Mouse (Mus musculus) liver, adult 2 months (tissue): ENCODE data around the gene Wfdc3.

Experiments used
- CTCF ChIP-seq: fragments of 200-500 bp; IDR thresholded peaks from 2 replicates; pipeline ENCODE4 v1.5.1; 2011; ENCODE audit warnings: low read depth, low read length, control low read depth
- POLR2A ChIP-seq: fragments of 200-500 bp; IDR thresholded peaks from 2 replicates; pipeline ENCODE4 v1.6.1; 2011; ENCODE audit warnings: low read length, control low read depth; ENCODE audit not compliant: insufficient read depth; ENCODE audit errors: extremely low read depth

DNA sequence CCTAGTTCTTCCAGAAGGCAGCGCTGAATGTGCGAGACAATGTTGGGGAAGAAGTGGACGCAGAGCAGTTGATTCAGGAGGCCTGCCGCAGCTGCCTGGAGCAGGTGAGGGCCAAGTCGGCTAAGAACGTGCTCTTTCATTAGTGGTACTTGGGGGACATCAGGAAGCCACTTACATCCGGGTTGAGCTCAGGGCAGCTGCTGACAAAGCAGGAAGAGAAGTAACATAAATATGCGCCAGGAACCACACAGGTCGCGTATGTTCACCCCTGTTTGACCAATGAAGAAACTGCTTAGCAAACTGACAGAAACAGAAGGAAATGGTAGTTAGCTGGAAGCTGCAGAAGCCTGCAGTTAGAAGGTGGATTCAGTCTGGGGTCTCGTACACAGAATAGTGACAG is 8.4 kb upstream of the Wfdc3 start:
- TF ChIP-seq CTCF (no peak), POLR2A (no peak)
